Mouse (Mus musculus) forebrain, embryonic 10.5 days (tissue): ENCODE data around the gene Klhl35. TPM values are rescaled to one million over a fixed set of nuclear protein-coding genes. Genes with fewer than 3 reads are reported as not detected.

ENCODE experiments used
- DNase-seq: peaks from one replicate; pipeline ENCODE4 v3.0.0-alpha.2; 2017; ENCODE audit warnings: low spot score; ENCODE audit errors: extremely low spot score
- H3K27ac ChIP-seq: fragments of 300-500 bp; sonication (generic); 2 replicates; pipeline ENCODE4 v1.5.1; 2016; ENCODE audit warnings: mild to moderate bottlenecking
- H3K27me3 ChIP-seq: fragments of 300-500 bp; sonication (generic); 2 replicates; pipeline ENCODE4 v1.6.1; 2016; ENCODE audit warnings: mild to moderate bottlenecking; ENCODE audit not compliant: poor library complexity, severe bottlenecking
- H3K36me3 ChIP-seq: fragments of 300-500 bp; sonication (generic); replicated peaks from 2 replicates; pipeline ENCODE4 v1.6.1; 2016; ENCODE audit warnings: mild to moderate bottlenecking, moderate library complexity
- H3K4me1 ChIP-seq: fragments of 300-500 bp; sonication (generic); 2 replicates; pipeline ENCODE4 v1.6.1; 2016
- H3K4me3 ChIP-seq: fragments of 300-500 bp; sonication (generic); 2 replicates; pipeline ENCODE4 v1.5.1; 2016; ENCODE audit warnings: mild to moderate bottlenecking, moderate library complexity
- H3K9me3 ChIP-seq: fragments of 300-500 bp; sonication (generic); 2 replicates; pipeline ENCODE4 v1.6.1; 2016; ENCODE audit warnings: mild to moderate bottlenecking, moderate library complexity
- whole genome bisulfite sequencing: fragments of 180-500 bp; shearing (Covaris S2); methylation state at CpG from one replicate; pipeline ENCODE4 v1.1.7; 2016; 5-methylcytosine and 5-hydroxymethylcytosine counted together
- polyA plus RNA-seq: library from polyadenylated mRNA; unstranded; fragments of >200 nt; fragmentation: Nextera tagmentation; extraction: Ambion mirVana; gene quantifications from 2 replicates; pipeline ENCODE4 v1.2.1, GENCODE M21; 2016

The Klhl35 gene
- polyA plus RNA-seq, 1 experiment from 2014 or later, result 0.97 TPM

DNA sequence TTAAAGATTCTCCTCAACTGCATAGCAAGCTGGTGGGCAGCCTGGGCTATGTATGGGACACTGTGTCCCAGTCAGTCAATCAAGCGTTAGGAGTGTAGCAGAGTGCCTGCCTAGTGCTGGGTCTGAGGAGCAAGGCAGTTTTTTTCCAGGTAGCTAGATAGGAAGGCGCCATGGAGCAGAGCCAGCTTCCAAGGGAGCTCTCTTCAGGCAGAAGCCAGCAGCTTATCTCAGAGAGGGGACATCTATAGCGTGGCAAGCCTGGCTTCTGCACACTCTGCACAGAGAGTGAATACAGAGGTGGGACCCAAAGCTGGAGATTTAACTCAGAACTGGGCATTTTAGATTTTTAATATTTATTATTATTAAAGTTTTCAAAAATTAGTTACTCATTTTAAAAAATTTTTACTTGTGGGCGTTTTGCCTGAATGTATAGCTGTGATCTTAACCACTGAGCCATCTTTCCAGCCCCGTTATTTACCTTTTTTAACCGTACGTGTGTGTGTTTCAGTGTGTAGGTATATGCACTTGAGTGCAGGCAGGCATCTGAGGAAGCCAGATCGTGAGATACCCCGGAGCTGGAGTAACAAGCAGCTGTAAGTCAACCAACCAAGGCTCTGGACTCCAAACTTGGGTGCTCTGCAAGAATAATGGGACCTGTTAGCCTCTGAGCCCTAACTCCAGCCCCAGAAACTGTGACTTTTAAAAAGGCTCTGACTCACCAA lies 50.4 kb downstream of the Klhl35 start:
- no peak overlapping the region for H3K4me3 ChIP-seq
- no peak for DNase-seq
- no peaks in the 10 kb centered on the region for H3K4me1 ChIP-seq
- H3K9me3 ChIP-seq, result no peaks in the 10 kb centered on the region
- WGBS, result 85% methylated on average over 9 of the region's 9 CpGs
- no peaks in the 10 kb centered on the region for H3K36me3 ChIP-seq
- 0 out of 2 replicates have a peak overlapping the region, but pooled peaks have one; percentile 15 for H3K27ac ChIP-seq
- H3K27me3 ChIP-seq, result no peaks in the 10 kb centered on the region

- Histone ChIP-seq H3K36me3 (no peaks in the 10 kb centered on the region), H3K27ac (0 out of 2 replicates have a peak overlapping the region, but pooled peaks have one; percentile 15), H3K27me3 (no peaks in the 10 kb centered on the region), H3K4me3 (no peak overlapping the region), H3K4me1 (no peaks in the 10 kb centered on the region), H3K9me3 (no peaks in the 10 kb centered on the region)
- WGBS, result 82% methylated on average over 3 of the region's 3 CpGs
- DNase-seq, result no peak
These were observed 51.0 kb downstream of the Klhl35 start for GRCm38 (mm10) chr7:99516814-99517157.

DNA sequence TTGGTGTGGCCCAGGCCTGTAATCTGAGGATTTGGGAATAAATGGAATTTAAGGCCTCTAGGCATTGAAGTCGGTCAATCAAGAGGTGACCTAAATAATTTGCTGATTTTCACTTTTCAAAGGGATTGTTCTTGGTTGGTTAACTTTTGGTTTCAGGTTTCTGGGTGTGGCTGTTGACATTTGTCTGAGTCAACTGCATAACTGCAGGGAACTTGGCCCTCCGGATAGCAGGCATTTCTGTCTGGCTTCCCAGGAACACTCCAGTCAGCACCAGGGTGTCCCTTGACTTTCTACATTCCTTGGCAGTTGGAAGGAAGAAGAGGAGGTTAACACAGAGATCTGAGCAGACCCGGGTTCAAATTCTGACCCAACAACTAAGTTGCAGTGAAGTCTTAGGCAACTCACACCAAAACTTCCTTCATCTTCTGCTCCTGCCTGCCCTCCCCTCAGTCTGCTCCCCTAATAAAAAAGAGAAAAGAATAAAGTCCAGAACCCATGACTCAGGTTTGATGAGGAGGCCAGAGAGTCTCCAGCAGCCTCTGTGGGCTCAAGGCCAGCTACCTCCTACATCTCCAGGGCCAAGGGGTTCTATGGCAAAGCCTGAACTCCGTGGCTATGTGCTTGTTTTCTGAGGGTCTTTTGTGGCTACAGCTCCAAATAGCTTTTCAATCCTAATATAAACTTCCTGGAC lies 53.3 kb downstream of the Klhl35 start:
- Histone ChIP-seq H3K36me3 (no peaks in the 10 kb centered on the region), H3K9me3 (no peaks in the 10 kb centered on the region), H3K27me3 (no peaks in the 10 kb centered on the region), H3K27ac (no peak overlapping the region), H3K4me1 (no peaks in the 10 kb centered on the region), H3K4me3 (no peak overlapping the region)
- no peak for DNase-seq
- WGBS, result 70% methylated on average over 4 of the region's 4 CpGs

GRCm38 (mm10) chr7:99523121-99523520 lies 57.3 kb downstream of the Klhl35 start:
- DNase-seq, result no peak
- 86% methylated on average over 8 of the region's 8 CpGs for WGBS
- Histone ChIP-seq H3K4me1 (no peaks in the 10 kb centered on the region), H3K9me3 (no peaks in the 10 kb centered on the region), H3K27me3 (no peaks in the 10 kb centered on the region), H3K4me3 (no peak overlapping the region), H3K27ac (no peak overlapping the region), H3K36me3 (no peaks in the 10 kb centered on the region)

Other genes with a start within 250 kb of the Klhl35 start
- 35.2 and 37.7 TPM in 2 replicates for gene Mogat2, start 227.4 kb upstream of the Klhl35 start, polyA plus RNA-seq
- 14.8 and 18.0 TPM in 2 replicates for gene Map6, start 198.6 kb upstream of the Klhl35 start, polyA plus RNA-seq
- gene Serpinh1, start 112.8 kb upstream of the Klhl35 start, polyA plus RNA-seq, result 825 and 923 TPM in 2 replicates
- 12.7 and 15.9 TPM in 2 replicates for gene Gdpd5, start 84.6 kb upstream of the Klhl35 start, polyA plus RNA-seq
- gene Rps3, start 17.7 kb downstream of the Klhl35 start, polyA plus RNA-seq, result 762 and 795 TPM in 2 replicates
- gene Arrb1, start 69.5 kb downstream of the Klhl35 start, polyA plus RNA-seq, result 9.3 and 11.9 TPM in 2 replicates
- gene Tpbgl, start 161.1 kb downstream of the Klhl35 start, polyA plus RNA-seq, result 0.07 and 0.10 TPM in 2 replicates
- 1.6 and 2.0 TPM in 2 replicates for gene Slco2b1, start 245.3 kb downstream of the Klhl35 start, polyA plus RNA-seq